Mouse (Mus musculus) liver, embryonic 13.5 days (tissue): ENCODE measurements around the gene Tacr3. TPM values are rescaled to one million over a fixed set of nuclear protein-coding genes. Genes with fewer than 3 reads are reported as not detected.

Experiments used
- ATAC-seq: fragments of 200-750 bp; cut with Nextera tagmentation; 2 replicates; pipeline ENCODE4 v1.8.0; 2017; ENCODE audit warnings: low read depth, mild to moderate bottlenecking, moderate number of reproducible peaks, moderate library complexity
- DNase-seq: peaks from one replicate; pipeline ENCODE4 v3.0.0; 2022
- H3K27ac ChIP-seq: fragments of 300-500 bp; sonication (generic); 2 replicates; pipeline ENCODE4 v1.5.1; 2015; ENCODE audit warnings: moderate library complexity, mild to moderate bottlenecking, inconsistent platforms
- H3K27me3 ChIP-seq: fragments of 300-500 bp; sonication (generic); 2 replicates; pipeline ENCODE4 v1.6.1; 2015; ENCODE audit warnings: mild to moderate bottlenecking, inconsistent platforms
- H3K36me3 ChIP-seq: fragments of 300-500 bp; sonication (generic); 2 replicates; pipeline ENCODE4 v1.6.1; 2015; ENCODE audit warnings: mild to moderate bottlenecking, inconsistent platforms
- H3K4me1 ChIP-seq: fragments of 300-500 bp; sonication (generic); replicated peaks from 2 replicates; pipeline ENCODE4 v1.6.1; 2015; ENCODE audit warnings: inconsistent platforms
- H3K4me2 ChIP-seq: fragments of 300-500 bp; sonication (generic); 2 replicates; pipeline ENCODE4 v1.6.1; 2015; ENCODE audit warnings: inconsistent platforms, mild to moderate bottlenecking, moderate library complexity
- H3K4me3 ChIP-seq: fragments of 300-500 bp; sonication (generic); replicated peaks from 2 replicates; pipeline ENCODE4 v1.5.1; 2015; ENCODE audit warnings: mild to moderate bottlenecking, inconsistent platforms
- H3K9ac ChIP-seq: fragments of 300-500 bp; sonication (generic); 2 replicates; pipeline ENCODE4 v1.6.1; 2015; ENCODE audit warnings: mild to moderate bottlenecking, inconsistent platforms
- H3K9me3 ChIP-seq: fragments of 300-500 bp; sonication (generic); replicated peaks from 2 replicates; pipeline ENCODE4 v1.6.1; 2016; ENCODE audit warnings: inconsistent platforms
- WGBS: fragments of 180-500 bp; shearing (Covaris S2); methylation state at CpG from one replicate; pipeline ENCODE4 v1.1.7; 2015; ENCODE audit not compliant: insufficient replicate concordance; 5-methylcytosine and 5-hydroxymethylcytosine counted together
- polyA plus RNA-seq: library from polyadenylated mRNA; unstranded; fragments of >200 nt; fragmentation: Nextera tagmentation; extraction: Ambion mirVana; gene quantifications from 2 replicates; pipeline ENCODE4 v1.2.1, GENCODE M21; 2015

The Tacr3 gene
- polyA plus RNA-seq, result not detected in 2 replicates

- 6% methylated on average over 36 of the region's 36 CpGs for WGBS
- H3K4me3 ChIP-seq, result peak within 1 kb of the TSS; percentile 23; the same call in 1 of the 2 replicates
Observed at GRCm38 (mm10) chr3:134828875-134829530, at the start of gene Tacr3. Gene Tacr3, plus strand, starts transcription at chr3:134829007.

GRCm38 (mm10) chr3:134828492-134828874, 324 bp upstream of the Tacr3 start:
- no peak for ATAC-seq
- WGBS, result 49% methylated on average over 6 of the region's 6 CpGs
- H3K9ac ChIP-seq, result no peak overlapping the region
- H3K36me3 ChIP-seq, result no peaks in the 10 kb centered on the region
- H3K4me3 ChIP-seq, result 0 out of 2 replicates have a peak overlapping the region, but pooled peaks have one; percentile 23
- no peaks in the 10 kb centered on the region; the same call in 1 of the 2 replicates for H3K9me3 ChIP-seq
- peaks cover 11% of the 10 kb centered on the region for H3K27me3 ChIP-seq
- H3K27ac ChIP-seq, result no peak overlapping the region
- no peaks in the 10 kb centered on the region for H3K4me1 ChIP-seq
- no peak for DNase-seq
- peak overlapping the region; percentile 41 for H3K4me2 ChIP-seq

More at GRCm38 (mm10) chr3:134828875-134829530, at the start of gene Tacr3:
- Histone ChIP-seq H3K4me1 (no peaks in the 10 kb centered on the region), H3K9me3 (no peaks in the 10 kb centered on the region), H3K27ac (no peak within 1 kb of the TSS), H3K4me2 (peak within 1 kb of the TSS; percentile 41), H3K36me3 (no peaks in the 10 kb centered on the region), H3K9ac (no peak within 1 kb of the TSS), H3K27me3 (peaks cover 11% of the 10 kb centered on the region)
- ATAC-seq, result no peak
- DNase-seq, result no peak

GRCm38 (mm10) chr3:134829531-134829921, 719 bp downstream of the Tacr3 start:
- Histone ChIP-seq H3K27me3 (peaks cover 11% of the 10 kb centered on the region), H3K27ac (no peak overlapping the region), H3K4me1 (no peaks in the 10 kb centered on the region), H3K4me2 (peak overlapping the region; percentile 41), H3K9ac (no peak overlapping the region), H3K9me3 (no peaks in the 10 kb centered on the region), H3K36me3 (no peaks in the 10 kb centered on the region), H3K4me3 (peak overlapping the region; percentile 23; the same call in 1 of the 2 replicates)
- DNase-seq, result no peak
- no peak for ATAC-seq
- 8% methylated on average over 13 of the region's 13 CpGs for WGBS

- Histone ChIP-seq H3K9me3 (no peaks in the 10 kb centered on the region), H3K9ac (no peak overlapping the region), H3K27me3 (no peaks in the 10 kb centered on the region), H3K4me1 (no peaks in the 10 kb centered on the region), H3K4me3 (no peak overlapping the region), H3K36me3 (no peaks in the 10 kb centered on the region), H3K4me2 (no peak overlapping the region), H3K27ac (no peak overlapping the region)
- ATAC-seq (no peak), DNase-seq (no peak)
- 56% methylated on average over 4 of the region's 4 CpGs for WGBS
Observed at GRCm38 (mm10) chr3:134851342-134851741, 22.5 kb downstream of the Tacr3 start.

GRCm38 (mm10) chr3:134877701-134878100, 48.9 kb downstream of the Tacr3 start:
- Histone ChIP-seq H3K4me1 (no peaks in the 10 kb centered on the region), H3K27me3 (no peaks in the 10 kb centered on the region), H3K4me3 (no peak overlapping the region), H3K9me3 (no peaks in the 10 kb centered on the region; the same call in 1 of the 2 replicates), H3K4me2 (no peak overlapping the region), H3K36me3 (no peaks in the 10 kb centered on the region), H3K9ac (no peak overlapping the region), H3K27ac (no peak overlapping the region)
- 63% methylated on average over 1 of the region's 1 CpGs for WGBS
- ATAC-seq (no peak), DNase-seq (no peak)

GRCm38 (mm10) chr3:134895831-134896230, 67.0 kb downstream of the Tacr3 start:
- 51% methylated on average over 2 of the region's 2 CpGs for WGBS
- no peaks in the 10 kb centered on the region for H3K9me3 ChIP-seq
- no peak for DNase-seq

GRCm38 (mm10) chr3:134908890-134909289, 80.1 kb downstream of the Tacr3 start:
- ATAC-seq (no peak), DNase-seq (no peak)
- H3K36me3 ChIP-seq, result no peaks in the 10 kb centered on the region
- H3K9me3 ChIP-seq, result no peaks in the 10 kb centered on the region
- H3K9ac ChIP-seq, result no peak overlapping the region
- H3K27me3 ChIP-seq, result no peaks in the 10 kb centered on the region
- no peak overlapping the region for H3K27ac ChIP-seq
- 42% methylated on average over 3 of the region's 3 CpGs for WGBS
- no peak overlapping the region for H3K4me2 ChIP-seq
- H3K4me1 ChIP-seq, result no peaks in the 10 kb centered on the region
- H3K4me3 ChIP-seq, result no peak overlapping the region

More at GRCm38 (mm10) chr3:134895831-134896230, 67.0 kb downstream of the Tacr3 start:
- H3K9ac ChIP-seq, result no peak overlapping the region
- H3K4me2 ChIP-seq, result no peak overlapping the region
- no peaks in the 10 kb centered on the region for H3K4me1 ChIP-seq
- no peak overlapping the region for H3K27ac ChIP-seq
- H3K4me3 ChIP-seq, result no peak overlapping the region
- no peaks in the 10 kb centered on the region for H3K27me3 ChIP-seq
- no peaks in the 10 kb centered on the region for H3K36me3 ChIP-seq
- no peak for ATAC-seq

- Histone ChIP-seq H3K36me3 (no peaks in the 10 kb centered on the region), H3K9me3 (no peaks in the 10 kb centered on the region), H3K9ac (no peak overlapping the region), H3K4me1 (no peaks in the 10 kb centered on the region), H3K4me2 (no peak overlapping the region), H3K27ac (no peak overlapping the region), H3K27me3 (no peaks in the 10 kb centered on the region), H3K4me3 (no peak overlapping the region)
- no peak for ATAC-seq
- WGBS, result 61% methylated on average over 1 of the region's 1 CpGs
- no peak for DNase-seq
Observed at GRCm38 (mm10) chr3:134934703-134935102, 105.9 kb downstream of the Tacr3 start.

- no peak overlapping the region for H3K4me3 ChIP-seq
- H3K9me3 ChIP-seq, result no peaks in the 10 kb centered on the region
- H3K36me3 ChIP-seq, result no peaks in the 10 kb centered on the region
- H3K4me2 ChIP-seq, result no peak overlapping the region
- WGBS, result 64% methylated on average over 4 of the region's 4 CpGs
- ATAC-seq, result no peak
- no peak overlapping the region for H3K27ac ChIP-seq
- H3K27me3 ChIP-seq, result no peaks in the 10 kb centered on the region
- no peak for DNase-seq
- H3K9ac ChIP-seq, result no peak overlapping the region
- H3K4me1 ChIP-seq, result no peaks in the 10 kb centered on the region
Observed at GRCm38 (mm10) chr3:134935461-134935860, 106.7 kb downstream of the Tacr3 start.

GRCm38 (mm10) chr3:134963461-134963860, 134.7 kb downstream of the Tacr3 start:
- Histone ChIP-seq H3K27me3 (no peaks in the 10 kb centered on the region), H3K4me3 (no peak overlapping the region), H3K36me3 (no peaks in the 10 kb centered on the region), H3K9ac (no peak overlapping the region), H3K27ac (no peak overlapping the region), H3K9me3 (no peaks in the 10 kb centered on the region; the same call in 1 of the 2 replicates), H3K4me1 (no peaks in the 10 kb centered on the region), H3K4me2 (no peak overlapping the region)
- no peak for DNase-seq
- WGBS, result 55% methylated on average over 6 of the region's 6 CpGs
- no peak for ATAC-seq

- ATAC-seq, result no peak
- no peak overlapping the region for H3K4me3 ChIP-seq
- WGBS, result 40% methylated on average over 3 of the region's 3 CpGs
- DNase-seq, result no peak
- H3K27me3 ChIP-seq, result no peaks in the 10 kb centered on the region
- no peak overlapping the region for H3K4me2 ChIP-seq
- H3K36me3 ChIP-seq, result no peaks in the 10 kb centered on the region
- H3K4me1 ChIP-seq, result no peaks in the 10 kb centered on the region
- no peak overlapping the region for H3K9ac ChIP-seq
- H3K9me3 ChIP-seq, result no peaks in the 10 kb centered on the region
- no peak overlapping the region for H3K27ac ChIP-seq
Observed at GRCm38 (mm10) chr3:134978902-134979301, 150.1 kb downstream of the Tacr3 start.

- no peaks in the 10 kb centered on the region for H3K9me3 ChIP-seq
- H3K27me3 ChIP-seq, result no peaks in the 10 kb centered on the region
- no peaks in the 10 kb centered on the region for H3K4me1 ChIP-seq
- H3K4me3 ChIP-seq, result no peak overlapping the region
- WGBS, result 65% methylated on average over 3 of the region's 3 CpGs
- H3K27ac ChIP-seq, result no peak overlapping the region
- DNase-seq (no peak), ATAC-seq (no peak)
- H3K4me2 ChIP-seq, result no peak overlapping the region
- no peaks in the 10 kb centered on the region for H3K36me3 ChIP-seq
- no peak overlapping the region for H3K9ac ChIP-seq
Observed at GRCm38 (mm10) chr3:134980140-134980539, 151.3 kb downstream of the Tacr3 start.
